Mouse (Mus musculus) heart, adult 2 months (tissue): ENCODE measurements at regions not wholly inside any gene's neighbourhood (a gene's known extent, or its start where the extent isn't known, plus 50 kb on each side); places are given as distances from the start of the nearest gene placed in this dataset.
"Not testable (repeated sequence)": the region's sequence is repeated elsewhere in the genome, so short reads cannot be mapped to it uniquely, and the experiment has no call there.

Source experiments
- DNase-seq, 2 experiments: peaks; one replicate each; pipeline ENCODE4 v3.0.0; 2021
- H3K27ac ChIP-seq: fragments of 200-600 bp; 2 replicates; pipeline ENCODE4 v1.8.1; 2022
- H3K27me3 ChIP-seq: fragments of 200-500 bp; 2 replicates; pipeline ENCODE4 v1.6.1; 2012; ENCODE audit warnings: mild to moderate bottlenecking, low read length, inconsistent platforms, mixed read lengths; ENCODE audit not compliant: control insufficient read depth, insufficient read depth
- H3K36me3 ChIP-seq: fragments of 200-500 bp; 2 replicates; pipeline ENCODE4 v1.6.1; 2012; ENCODE audit warnings: low read length, inconsistent platforms; ENCODE audit not compliant: control insufficient read depth, insufficient read depth
- H3K4me1 ChIP-seq: fragments of 200-500 bp; 2 replicates; pipeline ENCODE4 v1.6.1; 2011; ENCODE audit warnings: low read length; ENCODE audit not compliant: control insufficient read depth, insufficient read depth
- H3K4me3 ChIP-seq: fragments of 200-600 bp; 2 replicates; pipeline ENCODE4 v1.8.1; 2022
- H3K79me2 ChIP-seq: fragments of 200-500 bp; replicated peaks from 2 replicates; pipeline ENCODE4 v1.6.1; 2012; ENCODE audit warnings: mild to moderate bottlenecking, inconsistent platforms, low read length, moderate library complexity, mixed read lengths; ENCODE audit not compliant: control insufficient read depth, insufficient read depth
- H3K9ac ChIP-seq: fragments of 200-500 bp; 2 replicates; pipeline ENCODE4 v1.6.1; 2012; ENCODE audit warnings: low read depth, mild to moderate bottlenecking, control low read depth, inconsistent platforms, low read length, mixed read lengths
- CTCF ChIP-seq: fragments of 200-600 bp; IDR thresholded peaks from 2 replicates; pipeline ENCODE4 v1.8.1; 2022; ENCODE audit warnings: antibody characterized with exemption, mild to moderate bottlenecking, moderate library complexity
- EP300 ChIP-seq: fragments of 200-500 bp; IDR thresholded peaks from 2 replicates; pipeline ENCODE4 v1.6.1; 2011; ENCODE audit warnings: low read depth, low read length, control low read depth; ENCODE audit not compliant: insufficient read depth
- WGBS: fragments of 180-500 bp; shearing (Covaris S2); methylation state at CpG from one replicate; pipeline ENCODE4 v1.1.7; 2018; 5-methylcytosine and 5-hydroxymethylcytosine counted together
- intact Hi-C: fragments of 180-260 bp; cut with DNase I; formaldehyde crosslinking; loops from one replicate; pipeline ENCODE4 v1.15.1; 2025

- no peaks in the 10 kb centered on the region for H3K36me3 ChIP-seq
- no peak for DNase-seq
- no peaks in the 10 kb centered on the region for H3K4me1 ChIP-seq
- no peak overlapping the region for H3K9ac ChIP-seq
- 0 out of 2 replicates have a peak, but pooled peaks have one; percentile 11 for TF ChIP-seq CTCF
- no peak for TF ChIP-seq EP300
- H3K27ac ChIP-seq, result no peak overlapping the region
- no peak overlapping the region for H3K4me3 ChIP-seq
- no peaks in the 10 kb centered on the region for H3K27me3 ChIP-seq
- intact Hi-C loops, result no loop called here
- 44% methylated on average over 1 of the region's 1 CpGs for WGBS
- no peaks in the 10 kb centered on the region for H3K79me2 ChIP-seq
Observed at GRCm38 (mm10) chrX:114314586-114314985, 159.5 kb upstream of the Klhl4 start.

- intact Hi-C loops, result no loop called here
- no peaks in the 10 kb centered on the region for H3K27me3 ChIP-seq
- WGBS, result 23% methylated on average over 1 of the region's 1 CpGs
- DNase-seq, result no peak
- H3K4me1 ChIP-seq, result no peaks in the 10 kb centered on the region
- TF ChIP-seq CTCF (peak; percentile 36), EP300 (no peak)
- H3K4me3 ChIP-seq, result no peak overlapping the region
- H3K79me2 ChIP-seq, result no peaks in the 10 kb centered on the region
- no peak overlapping the region for H3K27ac ChIP-seq
- no peak overlapping the region for H3K9ac ChIP-seq
- no peaks in the 10 kb centered on the region for H3K36me3 ChIP-seq
Observed at GRCm38 (mm10) chrX:114324285-114324684, 149.8 kb upstream of the Klhl4 start.

GRCm38 (mm10) chrX:114336151-114336550, 138.0 kb upstream of the Klhl4 start:
- H3K79me2 ChIP-seq, DNase-seq, H3K4me3 ChIP-seq, H3K36me3 ChIP-seq, H3K9ac ChIP-seq, H3K4me1 ChIP-seq, H3K27me3 ChIP-seq, H3K27ac ChIP-seq, intact Hi-C loops: not testable (repeated sequence)
- 44% methylated on average over 1 of the region's 1 CpGs for WGBS

- no peaks in the 10 kb centered on the region for H3K36me3 ChIP-seq
- no peaks in the 10 kb centered on the region for H3K27me3 ChIP-seq
- H3K27ac ChIP-seq, result no peak overlapping the region
- H3K9ac ChIP-seq, result no peak overlapping the region
- TF ChIP-seq EP300, result no peak
- H3K4me1 ChIP-seq, result no peaks in the 10 kb centered on the region
- 34% methylated on average over 1 of the region's 1 CpGs for WGBS
- intact Hi-C loops, result no loop called here
- DNase-seq, result no peak
- no peak overlapping the region for H3K4me3 ChIP-seq
- no peaks in the 10 kb centered on the region for H3K79me2 ChIP-seq
Observed at GRCm38 (mm10) chrX:114359240-114359639, 114.9 kb upstream of the Klhl4 start.
